Mouse (Mus musculus) spleen, postnatal 36 days (tissue): ENCODE measurements around the gene Ppm1m.
A peak's percentile ranks its signal among the peaks of the same experiment; 100 is the strongest.
"Not testable (repeated sequence)": the region's sequence is repeated elsewhere in the genome, so short reads cannot be mapped to it uniquely, and the experiment has no call there.

Experiments used
- DNase-seq, 2 experiments: peaks; one replicate each; pipeline ENCODE4 v3.0.0; 2022; ENCODE audit warnings: low spot score in 2 of 2, mixed read lengths in 1 of 2

Gene Ppm1m

DNA sequence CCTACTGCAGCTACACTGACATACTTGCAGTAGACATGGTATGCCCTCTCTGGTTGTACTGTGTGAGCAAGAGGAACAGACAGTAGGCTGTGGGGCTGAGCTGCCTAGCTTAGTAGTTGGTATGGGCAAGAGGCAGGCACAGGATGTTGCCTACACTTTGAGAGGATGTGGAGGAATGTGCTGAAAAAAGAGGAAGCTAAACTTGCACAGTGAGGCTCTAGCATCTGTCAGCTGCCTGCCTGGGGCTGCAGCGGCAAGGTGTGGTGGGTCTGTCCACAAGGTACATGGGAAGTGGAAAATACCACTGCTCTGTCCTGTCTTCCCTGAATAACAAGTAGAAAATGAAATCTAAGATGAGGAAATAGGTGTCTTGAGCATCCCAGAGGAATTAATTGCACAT is 6.5 kb downstream of the Ppm1m start:
- DNase-seq: peak; percentile 73 to 74

DNA sequence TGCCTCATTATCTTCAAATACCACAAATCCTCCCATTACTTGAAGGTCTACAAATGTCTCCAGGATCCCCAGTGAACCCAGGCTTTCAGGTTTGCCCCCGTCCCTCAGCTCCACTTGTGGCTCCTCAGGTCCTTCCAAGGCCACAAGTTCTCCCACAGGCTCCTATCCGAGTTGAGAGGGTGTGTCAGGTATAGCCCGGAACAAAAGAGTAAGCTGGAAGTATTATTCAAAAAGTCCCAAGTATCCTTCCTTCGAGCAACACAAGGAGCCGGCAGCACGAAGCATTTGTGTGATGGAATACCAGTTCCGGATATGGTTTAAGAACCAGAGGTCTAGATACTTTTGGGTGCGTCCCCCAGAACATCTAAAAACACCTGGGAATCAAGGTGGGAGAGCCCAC is 7.5 kb downstream of the Ppm1m start:
- DNase-seq: no peak

DNA sequence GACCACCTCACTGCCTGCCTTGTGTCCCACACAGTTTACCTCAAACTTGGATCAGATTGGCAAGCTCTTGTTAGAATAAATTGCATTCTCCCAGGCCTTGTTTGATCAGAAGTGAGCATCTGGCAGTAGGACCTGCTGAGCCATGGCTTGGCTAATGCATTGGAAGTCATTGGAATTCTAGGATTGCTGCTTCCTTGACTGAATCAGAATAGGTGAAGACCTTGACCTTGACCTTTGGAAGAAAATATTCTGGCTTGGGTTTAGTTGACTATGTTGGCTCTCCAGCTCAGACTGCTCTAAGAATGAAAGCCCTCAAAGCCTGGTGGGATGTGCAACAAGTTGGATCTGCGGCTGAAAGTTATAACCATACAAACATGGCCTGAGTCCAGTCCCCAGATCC is 8.2 kb downstream of the Ppm1m start:
- no peak for DNase-seq

DNA sequence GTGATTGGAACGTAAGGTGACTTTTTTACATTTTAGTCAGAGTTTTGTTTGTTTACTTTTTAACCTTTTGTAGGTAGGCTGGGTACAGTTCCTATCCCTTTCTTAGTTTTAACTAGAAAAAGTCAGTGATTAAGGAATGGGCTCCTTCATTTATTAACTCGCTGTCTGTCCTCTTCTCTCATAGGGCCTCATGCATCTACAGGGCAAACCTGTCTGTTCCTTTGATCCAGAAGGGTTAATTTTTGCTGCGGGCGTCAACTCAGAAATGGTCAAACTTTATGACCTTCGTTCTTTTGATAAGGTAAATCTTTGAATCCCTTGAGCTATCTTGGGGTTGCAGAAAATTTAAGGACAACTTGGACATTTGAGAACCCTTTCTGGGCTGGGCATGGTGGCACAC is 15.6 kb downstream of the Ppm1m start:
- DNase-seq: no peak

DNA sequence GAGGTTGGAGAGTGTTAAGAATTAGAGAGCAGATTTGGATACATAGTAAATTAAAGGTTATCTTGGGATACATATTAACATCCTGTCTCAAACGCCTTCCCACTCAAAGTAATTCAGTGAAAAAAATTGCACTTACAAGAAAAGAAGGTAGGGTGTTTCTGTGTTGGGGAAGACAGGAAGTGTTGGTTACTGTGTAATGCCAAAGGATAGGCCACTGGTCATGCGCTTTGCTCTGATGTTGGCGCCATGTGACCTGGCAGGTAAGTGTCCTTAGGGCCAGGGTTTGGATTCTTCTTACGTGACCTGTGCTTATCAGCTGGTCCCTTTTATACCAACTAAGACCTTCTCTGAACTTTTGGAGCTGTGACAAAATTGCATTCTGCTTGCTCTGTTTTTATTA is 17.4 kb downstream of the Ppm1m start:
- DNase-seq: no peak

DNA sequence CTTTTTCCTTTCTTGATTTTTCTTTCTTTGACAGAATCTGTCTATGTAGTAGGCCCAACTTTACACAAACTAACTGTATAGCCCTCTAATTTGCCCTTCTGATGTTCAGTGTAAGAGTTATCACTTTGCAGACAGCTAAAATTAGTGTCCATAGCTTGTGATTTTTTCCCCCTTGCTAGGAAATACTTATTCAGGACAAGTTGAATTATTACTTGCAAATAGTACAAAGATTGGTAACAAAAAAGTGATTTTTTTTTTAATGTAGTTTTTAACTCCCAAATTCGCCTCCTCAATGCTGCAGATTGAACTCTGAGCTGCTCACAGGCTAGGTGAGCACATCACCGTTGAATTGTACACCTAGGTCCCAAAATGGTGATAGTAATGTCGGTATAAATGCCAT is 19.6 kb downstream of the Ppm1m start:
- DNase-seq: no peak

DNA sequence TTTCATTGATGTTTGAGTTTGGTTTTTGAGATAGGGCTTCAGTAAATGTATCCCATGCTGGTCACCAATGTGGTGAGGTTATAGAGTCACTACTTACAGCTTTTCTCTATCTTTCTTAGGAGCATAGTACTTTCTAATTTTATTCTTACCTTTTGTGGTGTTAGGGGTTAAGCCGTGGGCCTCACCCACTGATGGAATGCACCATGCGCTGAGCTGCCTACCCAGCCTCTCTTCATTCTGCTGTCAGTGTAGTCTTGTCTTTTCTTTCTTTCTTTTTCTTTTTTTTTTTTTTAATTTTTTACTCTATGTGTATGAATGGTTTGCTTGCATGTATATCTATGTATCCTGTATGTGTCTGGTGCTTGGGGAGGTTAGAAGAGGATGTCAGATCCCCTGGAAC is 20.1 kb downstream of the Ppm1m start:
- no peak for DNase-seq

DNA sequence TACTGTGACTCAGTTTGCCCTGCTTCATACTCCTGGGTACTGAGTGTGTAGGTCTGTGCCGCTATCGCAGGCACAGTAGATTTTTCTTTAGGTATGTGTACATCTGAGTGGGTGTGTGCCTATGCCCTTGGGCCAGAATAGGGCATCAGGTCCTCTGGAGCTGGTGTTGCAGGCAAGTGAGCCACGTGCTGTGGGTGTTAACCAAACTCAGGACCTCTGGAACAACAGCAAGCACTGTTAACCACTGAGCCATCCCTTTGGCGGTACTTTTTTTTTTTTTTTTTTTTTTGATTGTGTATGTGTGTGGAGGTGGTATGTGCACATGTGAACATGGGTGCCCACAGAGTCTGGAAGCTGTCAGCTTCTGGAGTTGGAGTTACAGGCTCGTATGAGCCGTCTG is 21.7 kb downstream of the Ppm1m start:
- no peak for DNase-seq

DNA sequence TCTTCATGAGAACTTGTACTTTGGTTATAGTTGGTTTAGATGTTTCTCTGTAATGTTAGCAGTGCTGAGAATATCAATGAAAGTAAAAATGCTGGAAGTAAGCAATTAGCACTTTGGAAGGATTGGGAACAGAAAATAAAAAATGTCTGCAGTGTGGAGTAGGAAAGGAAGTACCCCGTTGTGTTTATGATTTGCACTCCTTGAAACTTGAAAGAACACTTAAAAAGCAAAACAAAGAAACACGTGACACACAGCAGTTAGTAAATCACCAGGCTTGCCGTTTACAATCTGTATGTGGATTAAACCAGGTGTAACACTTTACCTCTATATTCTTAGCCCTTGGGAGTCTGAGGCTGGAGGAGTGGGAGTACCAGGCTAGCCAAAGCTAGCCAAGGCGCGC is 22.8 kb downstream of the Ppm1m start:
- DNase-seq: no peak

DNA sequence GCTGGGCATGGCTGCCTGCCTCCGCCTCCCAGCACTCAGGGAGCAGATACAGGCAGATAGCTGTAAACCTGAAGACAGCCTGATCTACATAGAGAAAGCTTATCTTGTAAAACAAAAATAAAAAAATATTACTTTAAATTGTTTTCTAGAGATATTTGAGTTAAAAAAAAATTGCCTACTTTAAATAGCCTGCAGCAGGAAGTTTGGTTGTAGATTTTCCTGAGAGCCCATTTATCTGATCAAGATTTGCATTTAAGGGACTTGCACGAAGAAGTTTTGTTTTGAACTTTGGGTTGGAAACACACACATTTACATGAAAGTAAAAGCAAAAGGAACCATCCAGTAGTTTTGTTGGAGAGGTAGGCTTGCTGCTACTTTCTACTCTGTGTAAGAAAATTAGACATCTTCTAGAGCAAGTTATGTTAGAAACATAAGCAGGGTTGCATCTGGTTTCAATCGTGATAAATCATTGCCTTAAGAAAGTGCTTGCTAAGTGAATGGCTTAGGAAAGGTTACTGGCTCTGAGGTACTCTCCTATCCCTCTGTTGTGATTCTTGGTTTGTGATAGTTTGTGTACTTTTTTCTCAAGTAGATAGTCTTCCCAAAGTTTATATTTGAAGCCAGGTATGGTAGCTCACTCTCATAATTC is 23.9 kb downstream of the Ppm1m start:
- DNase-seq: no peak

DNA sequence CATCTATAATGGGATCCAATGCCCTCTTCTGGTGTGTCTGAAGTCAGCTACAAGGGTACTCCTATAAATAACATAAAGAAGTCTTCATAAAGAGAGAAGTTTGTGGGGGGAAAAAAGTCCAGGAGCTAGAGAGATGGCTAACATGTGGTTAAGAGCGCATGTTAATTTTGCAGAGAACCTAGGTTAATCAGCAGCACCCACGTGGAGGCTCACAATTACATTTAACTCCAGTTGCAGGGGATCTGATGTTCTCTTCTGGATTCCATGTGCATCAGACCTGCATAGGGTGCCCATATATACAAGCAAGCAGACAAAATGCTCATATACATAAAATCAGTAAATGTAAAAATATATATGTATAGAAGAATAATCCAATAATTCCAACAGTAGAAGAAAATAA is 26.2 kb downstream of the Ppm1m start:
- DNase-seq: no peak

DNA sequence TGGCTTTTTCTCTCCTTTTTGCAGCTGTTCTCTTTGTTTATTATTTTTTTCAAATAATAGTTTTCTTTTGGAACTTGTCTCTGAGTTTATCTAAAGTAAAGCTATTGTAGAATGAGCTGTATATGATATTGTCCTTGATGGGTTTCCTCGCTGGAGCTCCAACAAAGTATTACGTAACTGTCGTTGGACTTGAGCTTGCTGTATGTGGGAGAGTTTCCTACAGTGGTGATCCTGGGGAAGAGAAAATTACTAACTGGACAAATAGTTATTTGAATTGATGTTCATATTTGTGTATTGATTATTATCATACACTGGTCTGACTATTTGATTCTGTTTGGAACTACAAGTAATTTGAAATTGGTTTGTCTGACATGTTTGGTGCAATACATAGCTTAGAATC is 27.0 kb downstream of the Ppm1m start:
- DNase-seq: no peak

DNA sequence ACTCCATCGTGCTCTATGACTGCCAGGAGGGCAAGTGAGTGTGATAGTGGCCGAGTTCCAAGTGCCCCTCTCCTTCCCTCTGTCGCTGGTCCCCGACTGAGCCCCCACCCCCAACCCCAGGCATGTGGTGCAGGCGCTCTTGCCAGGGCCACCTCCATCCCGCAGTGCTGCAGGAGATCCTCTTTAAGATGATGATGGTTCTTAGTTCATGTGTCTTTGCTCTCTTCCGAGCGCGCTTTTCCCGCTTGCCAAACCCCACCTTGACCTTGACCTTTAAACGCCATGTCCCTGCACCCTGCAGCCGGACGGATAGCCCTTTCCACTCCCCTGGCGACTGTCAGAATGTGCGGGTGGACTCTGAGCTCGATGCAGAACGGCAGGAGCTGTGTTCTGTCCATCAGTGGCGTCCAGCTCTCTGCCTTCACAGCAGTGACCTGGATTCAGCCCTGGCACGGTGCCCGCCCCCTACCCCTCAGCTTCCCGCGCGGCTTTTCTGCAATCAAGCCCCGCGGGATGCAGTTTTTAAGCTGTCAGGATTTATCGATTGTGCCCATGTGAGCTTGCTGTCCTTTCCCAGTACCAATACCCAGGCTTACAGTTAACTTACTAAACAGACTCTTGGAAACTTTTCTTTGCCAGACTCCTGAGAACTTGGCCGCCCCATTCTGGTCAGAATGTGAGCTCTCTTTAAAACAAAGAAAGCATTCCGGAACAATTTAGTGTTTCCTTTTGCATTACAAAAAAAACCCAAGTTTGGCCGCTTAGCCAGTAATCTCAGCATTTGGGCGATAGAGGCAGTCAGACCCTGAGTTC is 28.0 kb downstream of the Ppm1m start:
- DNase-seq: peak in 1 of 2 experiments; percentile 26

DNA sequence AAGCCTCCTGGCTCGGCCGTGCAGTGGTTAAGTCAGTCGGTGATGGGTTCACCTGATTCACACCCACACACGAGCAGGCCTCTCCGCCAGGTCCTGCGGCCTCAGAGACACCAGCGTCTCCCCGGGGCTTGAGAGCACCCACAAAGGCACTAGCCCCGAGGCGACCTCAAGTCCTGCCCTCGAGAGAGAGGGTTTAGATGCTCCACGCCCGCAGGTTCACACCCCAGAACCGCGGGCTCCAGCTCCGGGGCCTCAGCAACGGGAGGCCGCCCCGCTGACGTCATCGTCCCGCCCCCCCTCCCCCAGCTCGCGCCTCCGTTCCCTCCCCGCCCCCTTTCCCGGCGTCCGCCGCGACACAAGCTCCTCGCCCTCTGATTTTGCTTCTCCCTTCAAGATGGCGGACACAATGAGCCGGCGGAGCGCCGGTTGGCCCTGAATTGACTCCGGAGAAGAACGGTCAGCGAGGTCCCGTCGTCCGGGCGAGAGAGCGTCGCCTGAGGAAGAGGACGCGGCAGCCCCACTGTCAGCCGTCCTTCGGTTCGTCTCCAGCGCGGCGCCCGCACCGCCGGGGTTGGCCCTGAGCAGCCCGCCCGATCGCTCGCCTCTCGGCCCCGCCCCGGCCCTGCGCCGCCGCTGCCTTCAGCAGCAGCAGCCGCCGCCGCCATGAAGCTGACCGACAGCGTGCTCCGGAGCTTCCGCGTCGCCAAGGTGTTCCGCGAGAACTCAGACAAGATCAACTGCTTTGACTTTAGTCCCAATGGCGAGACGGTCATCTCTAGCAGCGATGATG is 28.8 kb downstream of the Ppm1m start, which contains the start of gene Wdr82:
Gene Wdr82, plus strand, starts transcription at position 373 of the 790 bp plus-strand sequence.
- peak; percentile 89 to 93 for DNase-seq

DNA sequence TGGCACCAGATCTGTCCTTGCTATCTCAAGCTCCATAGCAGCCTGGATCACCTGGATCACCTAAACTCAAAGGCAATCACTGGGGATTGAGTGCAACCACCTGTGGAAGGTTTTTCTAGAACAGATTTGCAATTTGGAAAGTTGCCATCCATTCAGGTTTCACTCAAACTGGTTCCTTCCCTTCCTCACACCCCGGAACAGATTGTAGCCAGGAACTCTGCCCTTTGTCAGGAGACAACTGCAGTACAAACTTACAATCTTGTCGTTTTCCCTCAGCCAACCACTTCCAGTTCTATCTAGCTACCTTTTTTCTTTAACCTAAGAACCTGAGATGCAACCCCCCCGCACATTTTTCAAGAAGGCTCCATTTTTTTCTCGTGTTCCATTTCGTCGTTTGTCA is 29.6 kb downstream of the Ppm1m start:
- DNase-seq: no peak

DNA sequence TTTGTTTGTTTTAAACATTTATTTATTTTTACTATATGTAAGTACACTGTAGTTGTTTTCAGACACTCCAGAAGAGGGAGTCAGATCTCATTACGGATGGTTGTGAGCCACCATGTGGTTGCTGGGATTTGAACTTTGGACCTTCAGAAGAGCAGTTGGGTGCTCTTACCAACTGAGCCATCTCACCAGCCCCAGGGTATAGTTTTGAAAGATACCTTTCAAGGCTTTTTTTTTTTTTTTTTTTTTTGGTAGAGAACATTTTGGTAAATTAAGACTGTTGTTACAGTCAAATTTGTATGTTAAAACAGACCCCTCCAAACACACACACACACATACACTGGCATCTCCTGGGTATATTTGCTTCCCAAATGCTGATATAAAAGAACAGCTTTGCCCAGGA is 30.5 kb downstream of the Ppm1m start:
- not testable (repeated sequence) for DNase-seq

DNA sequence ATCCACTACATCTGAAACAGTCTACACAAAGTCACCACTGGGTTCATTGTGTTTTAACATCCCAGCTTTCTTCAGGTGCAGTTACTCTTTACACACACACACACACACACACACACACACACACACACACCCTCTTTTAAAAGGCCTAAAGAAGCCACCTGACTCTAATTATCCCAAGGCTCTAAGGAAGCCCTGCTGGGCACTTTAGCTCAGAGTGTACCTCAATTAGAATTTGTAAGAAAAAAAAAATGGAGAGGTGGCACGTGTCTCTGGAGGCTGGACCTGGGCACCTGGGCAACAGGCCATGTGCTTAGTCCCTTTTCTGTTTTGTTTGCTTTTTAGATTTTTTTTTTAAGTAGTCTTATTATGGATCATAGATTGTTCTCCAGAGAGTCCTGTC is 31.8 kb downstream of the Ppm1m start:
- no peak for DNase-seq

DNA sequence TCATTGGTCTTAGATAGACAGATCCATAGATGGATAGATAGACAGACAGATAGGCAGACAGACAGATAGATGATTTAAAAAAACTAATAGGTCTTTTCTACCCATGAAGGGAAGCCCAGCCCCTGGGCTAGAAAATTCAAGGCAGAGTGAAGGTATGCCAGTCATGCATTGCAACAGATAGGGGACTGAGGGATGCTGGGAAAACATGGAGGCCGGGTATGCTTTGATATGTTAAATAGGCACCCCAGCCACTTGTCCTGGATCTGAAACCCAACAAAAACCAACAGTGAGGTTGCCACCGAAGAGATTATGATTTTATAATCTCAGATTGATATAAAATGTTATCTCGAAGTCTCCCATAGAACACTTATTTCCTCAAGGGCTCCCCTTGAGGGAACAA is 32.3 kb downstream of the Ppm1m start:
- DNase-seq: no peak

DNA sequence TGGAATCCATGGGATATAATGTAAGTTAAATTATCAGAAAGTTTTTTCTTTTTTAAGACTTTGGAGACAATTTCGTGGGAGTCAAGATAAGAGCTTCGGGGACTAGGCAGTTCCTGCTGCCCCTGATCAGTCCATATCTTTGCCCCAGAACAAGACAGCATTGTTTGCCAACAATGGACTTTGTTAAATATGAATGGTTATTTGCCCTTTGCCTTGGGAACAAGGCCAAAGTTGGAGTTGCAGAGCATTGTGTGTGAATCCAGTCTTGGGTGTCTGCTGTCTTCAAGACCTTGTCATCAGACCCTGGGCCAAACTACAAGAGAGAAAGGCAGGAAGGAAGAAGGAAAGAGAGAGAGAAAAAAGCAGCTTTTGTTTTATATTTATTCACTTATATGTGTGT is 32.8 kb downstream of the Ppm1m start:
- DNase-seq: no peak

DNA sequence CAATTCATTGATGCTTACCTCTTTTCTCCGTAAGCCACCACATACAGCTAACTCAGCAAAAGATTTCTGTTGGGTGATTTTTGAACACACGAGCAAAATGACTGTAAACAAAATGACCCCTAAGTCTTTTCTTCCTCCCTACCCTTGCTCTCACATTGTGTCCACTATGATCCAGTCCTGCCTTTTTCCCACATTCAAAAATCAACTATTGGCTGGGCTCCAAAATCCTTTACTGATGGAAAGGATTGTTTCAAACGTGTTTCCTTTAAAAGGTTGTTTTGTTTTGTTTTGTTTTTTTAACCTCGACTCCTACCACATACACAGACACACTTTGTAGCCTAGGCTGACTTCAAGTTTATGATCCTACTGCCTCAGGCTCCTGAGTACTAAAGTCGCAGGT is 39.1 kb downstream of the Ppm1m start:
- no peak for DNase-seq

DNA sequence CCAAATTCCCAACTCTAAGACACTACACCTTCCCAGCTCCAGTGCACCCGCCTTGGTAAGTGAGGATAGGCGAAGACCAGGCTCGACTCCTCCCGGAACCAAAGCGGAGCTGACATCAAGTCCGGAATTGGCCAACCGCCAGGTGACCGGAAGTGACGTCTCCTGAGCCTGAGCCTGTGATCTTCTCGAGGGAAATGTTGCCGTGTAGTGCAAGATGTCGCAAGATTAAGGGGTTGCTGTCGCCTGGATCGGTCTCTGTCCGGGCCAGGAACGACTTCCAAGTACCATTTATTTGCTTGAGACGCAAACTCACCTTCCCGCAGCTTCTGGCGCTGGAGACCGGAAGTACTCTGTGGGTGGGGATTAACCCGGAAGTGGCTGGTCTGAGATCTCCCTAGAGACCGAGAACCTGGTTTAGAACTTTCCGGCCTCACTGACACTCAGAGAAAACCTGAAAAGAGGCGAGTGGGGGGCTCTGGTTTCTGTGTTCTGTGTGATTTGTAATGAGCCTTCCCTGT is 39.7 kb downstream of the Ppm1m start:
- DNase-seq: peak; percentile 82 to 86

DNA sequence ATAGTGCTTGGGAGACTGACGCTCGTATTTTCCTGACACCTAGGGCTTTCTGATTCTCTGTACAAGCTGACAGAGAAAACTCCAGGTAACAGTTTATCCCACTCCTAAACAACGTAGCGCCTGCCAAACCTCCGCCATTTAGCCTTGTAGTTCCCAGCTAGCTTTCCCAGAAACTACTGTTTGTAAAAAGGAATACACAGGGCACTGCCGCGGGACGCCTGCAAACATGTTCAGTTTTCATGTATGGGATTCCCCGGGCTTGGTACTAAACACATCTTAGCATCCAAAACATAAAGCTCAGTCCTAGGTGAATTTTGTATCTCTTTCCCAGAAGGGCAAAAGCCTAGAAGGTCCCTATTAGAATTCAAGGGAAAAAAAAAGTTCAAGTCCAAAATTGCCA is 40.3 kb downstream of the Ppm1m start:
- no peak for DNase-seq
